Mouse (Mus musculus): ENCODE results near the gene Lpcat1. TPM values are rescaled to one million over a fixed set of nuclear protein-coding genes. Genes with fewer than 3 reads are reported as not detected.

Gene Lpcat1
- polyA plus RNA-seq (2012; rRNA removed), result 22.7 and 24.8 TPM in 2 replicates

GRCm38 (mm10) chr13:73467034-73467420, at the start of gene Lpcat1:
Gene Lpcat1, plus strand, starts transcription at chr13:73467197.

GRCm38 (mm10) chr13:73536403-73536821, 69.4 kb downstream of the Lpcat1 start, which contains the start of gene Slc6a3:
Gene Slc6a3, plus strand, starts transcription at chr13:73536747.

Other genes starting within 250 kb of the Lpcat1 start
- gene Irx4, start 206.7 kb upstream of the Lpcat1 start, polyA plus RNA-seq (2012; rRNA removed), result 0.08 and 0.28 TPM in 2 replicates
- gene Mrpl36, start 138.7 kb upstream of the Lpcat1 start, polyA plus RNA-seq (2012; rRNA removed), result 156 and 168 TPM in 2 replicates
- gene Ndufs6, start 138.7 kb upstream of the Lpcat1 start, polyA plus RNA-seq (2012; rRNA removed), result 63.5 and 71.9 TPM in 2 replicates
- gene Slc6a3, start 69.5 kb downstream of the Lpcat1 start, polyA plus RNA-seq (2012; rRNA removed), result 0.02 and 0.05 TPM in 2 replicates
- 146 and 173 TPM in 2 replicates for gene Clptm1l, start 136.8 kb downstream of the Lpcat1 start, polyA plus RNA-seq (2012; rRNA removed)
- gene Tert, start 159.7 kb downstream of the Lpcat1 start, polyA plus RNA-seq (2012; rRNA removed), result 2.7 and 2.9 TPM in 2 replicates
- not detected in 2 replicates for gene Slc6a18, start 210.8 kb downstream of the Lpcat1 start, polyA plus RNA-seq (2012; rRNA removed)
- 1.5 and 1.9 TPM in 2 replicates for gene Slc6a19, start 237.7 kb downstream of the Lpcat1 start, polyA plus RNA-seq (2012; rRNA removed)